Mouse (Mus musculus): ENCODE measurements at regions not wholly inside any gene's neighbourhood (a gene's known extent, or its start where the extent isn't known, plus 50 kb on each side); places are given as distances from the start of the nearest gene placed in this dataset.

- intact Hi-C loops (cut with DNase I) = no loop called here
- DNase-seq = no peak
Observed at GRCm38 (mm10) chr7:82921722-82922121, 54.6 kb downstream of the Mex3b start.

- DNase-seq = peak in 1 of 2 experiments; percentile 15
- intact Hi-C loops (cut with DNase I) = no loop called here
Observed at GRCm38 (mm10) chr7:82923220-82924071, 56.3 kb downstream of the Mex3b start.

- no peak for DNase-seq
- intact Hi-C loops (cut with DNase I) = no loop called here
Observed at GRCm38 (mm10) chr7:82924092-82924491, 57.0 kb downstream of the Mex3b start.

- intact Hi-C loops (cut with DNase I) = no loop called here
- DNase-seq = no peak
Observed at GRCm38 (mm10) chr7:82938311-82938710, 71.2 kb downstream of the Mex3b start.

- no peak for DNase-seq
- intact Hi-C loops (cut with DNase I) = no loop called here
Observed at GRCm38 (mm10) chr7:82939536-82939935, 72.4 kb downstream of the Mex3b start.

- intact Hi-C loops (cut with DNase I) = no loop called here
- no peak for DNase-seq
Observed at GRCm38 (mm10) chr7:82943376-82943775, 76.2 kb downstream of the Mex3b start.

- DNase-seq = no peak
- intact Hi-C loops (cut with DNase I) = no loop called here
Observed at GRCm38 (mm10) chr7:82943797-82944196, 76.7 kb downstream of the Mex3b start.

GRCm38 (mm10) chr7:82949372-82949771 is 82.2 kb downstream of the Mex3b start:
- intact Hi-C loops (cut with DNase I) = no loop called here
- no peak for DNase-seq

GRCm38 (mm10) chr7:82957208-82957977 is 90.3 kb downstream of the Mex3b start:
- no peak for DNase-seq
- intact Hi-C loops (cut with DNase I) = no loop called here

- intact Hi-C loops (cut with DNase I) = no loop called here
- DNase-seq = no peak
Observed at GRCm38 (mm10) chr7:82970599-82970998, 103.5 kb downstream of the Mex3b start.

- intact Hi-C loops (cut with DNase I) = no loop called here
- DNase-seq = no peak
Observed at GRCm38 (mm10) chr7:82971244-82971643, 104.1 kb downstream of the Mex3b start.

GRCm38 (mm10) chr7:82972214-82973006 is 105.3 kb downstream of the Mex3b start:
- intact Hi-C loops (cut with DNase I) = no loop called here
- no peak for DNase-seq

GRCm38 (mm10) chr7:82990708-82991107 is 123.6 kb downstream of the Mex3b start:
- no peak for DNase-seq
- intact Hi-C loops (cut with DNase I) = no loop called here

- no peak for DNase-seq
- intact Hi-C loops (cut with DNase I) = no loop called here
Observed at GRCm38 (mm10) chr7:82993136-82993535, 126.0 kb downstream of the Mex3b start.

- intact Hi-C loops (cut with DNase I) = no loop called here
- no peak for DNase-seq
Observed at GRCm38 (mm10) chr7:82998848-82999247, 131.7 kb downstream of the Mex3b start.

- no peak for DNase-seq
- intact Hi-C loops (cut with DNase I) = loop anchor here (10.0 kb wide), 1 partner anchor 877 kb away; the partner anchor contains the start of genes Mesd and Tlnrd1
Observed at GRCm38 (mm10) chr7:83007540-83007939, 140.4 kb downstream of the Mex3b start.

GRCm38 (mm10) chr7:83012145-83012544 is 145.0 kb downstream of the Mex3b start:
- intact Hi-C loops (cut with DNase I) = no loop called here
- no peak for DNase-seq

GRCm38 (mm10) chr7:83014725-83015690 is 147.9 kb downstream of the Mex3b start:
- intact Hi-C loops (cut with DNase I) = no loop called here
- no peak for DNase-seq

- intact Hi-C loops (cut with DNase I) = no loop called here
- DNase-seq = no peak
Observed at GRCm38 (mm10) chr7:83015756-83016155, 148.6 kb downstream of the Mex3b start.

GRCm38 (mm10) chr7:83016566-83016965 is 149.4 kb downstream of the Mex3b start:
- no peak for DNase-seq
- intact Hi-C loops (cut with DNase I) = no loop called here

All from gastrocnemius, postnatal 36 days (tissue).